Mouse (Mus musculus) regulatory T cell (primary cell): ENCODE data around the gene Hipk2.
"Not testable (repeated sequence)": the region's sequence is repeated elsewhere in the genome, so short reads cannot be mapped to it uniquely, and the experiment has no call there.

Experiments used
- in situ Hi-C: fragments of 300-600 bp; cut with MboI, MseI; formaldehyde crosslinking; loops from one replicate; pipeline ENCODE4 v1.15.1; 2025; ENCODE audit warnings: high pct_unique_total_duplicates

The Hipk2 gene

GRCm38 (mm10) chr6:38704264-38704984 is 171.5 kb downstream of the Hipk2 start:
- in situ Hi-C loops: no loop called here

GRCm38 (mm10) chr6:38703526-38703925 is 172.4 kb downstream of the Hipk2 start:
- in situ Hi-C loops: no loop called here

- in situ Hi-C loops: no loop called here
Measured at GRCm38 (mm10) chr6:38702810-38703399, 173.1 kb downstream of the Hipk2 start.

DNA sequence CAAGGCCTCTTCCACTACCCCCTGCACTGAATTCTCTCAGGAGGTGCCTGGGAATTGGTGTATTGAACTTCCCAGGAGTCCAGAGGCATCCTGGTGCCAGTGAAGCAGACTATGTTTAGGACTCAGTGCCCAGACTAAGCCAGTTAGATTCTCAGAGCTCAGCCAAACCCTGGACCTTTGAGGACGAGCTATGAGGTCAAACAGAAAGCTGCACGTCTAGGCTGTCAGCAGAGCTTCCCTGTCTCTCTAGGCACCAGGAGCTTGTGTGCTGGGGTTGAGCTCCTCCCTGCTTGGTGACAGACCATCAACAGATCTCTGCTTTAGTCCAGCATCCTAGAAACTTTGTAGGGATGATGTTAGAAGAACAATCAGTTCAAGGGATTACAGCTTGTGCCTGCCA is 174.5 kb downstream of the Hipk2 start:
- in situ Hi-C loops: no loop called here

- in situ Hi-C loops: no loop called here
Measured at GRCm38 (mm10) chr6:38698233-38698889, 177.6 kb downstream of the Hipk2 start.

DNA sequence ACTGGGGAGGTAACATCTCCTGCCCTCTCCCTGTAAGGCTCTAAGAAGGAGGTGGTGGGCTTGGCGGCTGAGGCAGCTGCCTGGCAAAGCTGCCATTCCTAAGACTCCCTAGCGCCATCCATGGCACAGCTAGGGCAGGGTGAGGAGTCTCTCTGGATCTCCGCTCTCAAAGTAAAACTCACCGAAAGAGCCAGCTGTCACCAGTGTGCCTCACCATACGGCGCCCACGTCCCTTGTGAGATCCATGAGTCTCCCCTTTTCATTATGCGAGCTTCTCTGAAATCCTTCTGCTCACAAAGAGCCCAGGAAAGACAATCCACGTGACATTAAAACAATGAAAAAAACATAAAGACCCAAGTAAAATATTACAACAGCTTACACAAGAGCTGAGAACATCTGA is 179.4 kb downstream of the Hipk2 start:
- in situ Hi-C loops: no loop called here

- in situ Hi-C loops: no loop called here
Measured at GRCm38 (mm10) chr6:38695380-38696054, 180.4 kb downstream of the Hipk2 start.

DNA sequence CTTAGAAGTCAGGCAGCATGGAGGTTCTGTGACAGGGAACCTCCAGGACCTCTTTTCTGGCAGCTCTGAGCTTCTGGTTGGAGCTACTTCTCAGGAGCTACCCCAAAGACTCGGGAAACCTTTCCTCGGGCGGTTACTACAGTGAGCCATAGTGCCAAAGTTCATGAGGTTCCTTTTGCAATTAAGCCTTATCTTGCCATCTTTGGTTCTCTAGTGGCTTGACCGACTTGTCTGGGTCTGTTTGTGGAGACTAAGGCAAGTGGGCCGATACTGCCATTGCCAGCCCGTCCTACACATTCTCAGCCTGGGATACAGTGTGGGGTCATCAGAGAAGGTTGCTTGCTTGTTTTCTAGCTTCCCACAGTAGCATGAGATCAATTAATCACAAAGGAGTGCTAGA is 183.4 kb downstream of the Hipk2 start:
- in situ Hi-C loops: no loop called here

GRCm38 (mm10) chr6:38691052-38691451 is 184.9 kb downstream of the Hipk2 start:
- in situ Hi-C loops: no loop called here

GRCm38 (mm10) chr6:38690615-38691014 is 185.3 kb downstream of the Hipk2 start:
- in situ Hi-C loops: no loop called here

GRCm38 (mm10) chr6:38688841-38689240 is 187.1 kb downstream of the Hipk2 start:
- in situ Hi-C loops: no loop called here

- in situ Hi-C loops: no loop called here
Measured at GRCm38 (mm10) chr6:38687216-38687615, 188.7 kb downstream of the Hipk2 start.

DNA sequence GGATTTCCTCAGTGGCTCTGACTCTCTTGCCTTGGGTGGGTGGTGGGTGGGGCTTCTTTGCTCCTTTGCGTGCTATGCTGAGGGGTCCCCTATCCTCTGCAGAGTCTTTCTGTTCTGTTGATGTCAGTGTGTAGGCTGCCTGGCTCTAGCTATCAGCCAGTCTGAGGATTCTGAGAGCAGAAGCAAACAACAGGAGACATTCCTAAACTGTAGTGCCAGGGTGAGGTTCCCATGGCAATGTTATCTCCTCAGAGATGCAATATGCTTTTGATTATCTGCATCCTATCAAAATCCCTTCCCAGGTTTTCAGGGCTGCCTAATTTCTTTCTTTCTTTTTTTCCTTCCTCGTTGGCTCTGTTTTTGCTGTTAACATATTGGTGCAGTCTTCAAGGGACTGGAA is 193.4 kb downstream of the Hipk2 start:
- in situ Hi-C loops: no loop called here

- in situ Hi-C loops: no loop called here
Measured at GRCm38 (mm10) chr6:38677629-38678028, 198.3 kb downstream of the Hipk2 start.

- in situ Hi-C loops: no loop called here
Measured at GRCm38 (mm10) chr6:38676723-38677122, 199.2 kb downstream of the Hipk2 start.

DNA sequence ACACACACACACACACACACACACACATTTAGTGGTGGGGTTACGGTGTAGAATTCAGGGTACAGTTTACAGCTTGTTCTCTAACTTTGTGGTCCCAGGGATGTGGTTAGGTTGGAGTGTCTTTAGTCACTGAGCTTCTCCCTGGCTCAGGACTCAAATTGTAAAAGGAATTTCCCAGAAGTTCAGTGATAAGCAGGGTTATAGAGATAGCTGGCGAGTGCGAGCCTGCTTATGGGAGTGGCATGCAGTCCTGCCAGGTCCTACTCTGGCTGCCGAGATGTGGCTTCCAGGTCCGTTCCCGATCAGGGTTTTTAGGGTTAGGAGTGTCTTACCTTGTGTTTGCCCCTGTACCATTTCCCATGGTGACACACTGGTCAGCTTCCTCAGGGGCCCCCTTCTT is 199.7 kb downstream of the Hipk2 start:
- in situ Hi-C loops: no loop called here

GRCm38 (mm10) chr6:38672011-38672410 is 204.0 kb downstream of the Hipk2 start:
- in situ Hi-C loops: no loop called here

DNA sequence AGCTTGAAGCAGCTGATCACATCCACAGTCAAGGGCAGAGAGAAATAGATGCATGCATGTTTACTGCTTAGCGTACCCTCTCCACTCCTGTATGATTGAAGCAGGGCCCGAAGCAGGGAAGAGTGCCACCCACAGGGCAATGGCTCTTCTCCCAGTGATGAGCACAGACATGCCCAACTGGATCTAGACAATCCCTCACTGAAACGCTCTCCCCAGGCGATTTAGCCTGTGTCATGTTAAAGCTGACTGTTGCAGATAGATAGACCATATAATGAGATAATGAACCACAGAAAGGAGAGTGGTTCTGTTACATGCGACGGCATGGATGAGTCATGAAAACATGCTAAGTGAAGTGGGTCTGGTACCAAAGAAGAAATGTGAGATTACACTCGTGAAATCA is 204.7 kb downstream of the Hipk2 start:
- in situ Hi-C loops: no loop called here

- in situ Hi-C loops: not testable (repeated sequence)
Measured at GRCm38 (mm10) chr6:38670488-38670887, 205.5 kb downstream of the Hipk2 start.

DNA sequence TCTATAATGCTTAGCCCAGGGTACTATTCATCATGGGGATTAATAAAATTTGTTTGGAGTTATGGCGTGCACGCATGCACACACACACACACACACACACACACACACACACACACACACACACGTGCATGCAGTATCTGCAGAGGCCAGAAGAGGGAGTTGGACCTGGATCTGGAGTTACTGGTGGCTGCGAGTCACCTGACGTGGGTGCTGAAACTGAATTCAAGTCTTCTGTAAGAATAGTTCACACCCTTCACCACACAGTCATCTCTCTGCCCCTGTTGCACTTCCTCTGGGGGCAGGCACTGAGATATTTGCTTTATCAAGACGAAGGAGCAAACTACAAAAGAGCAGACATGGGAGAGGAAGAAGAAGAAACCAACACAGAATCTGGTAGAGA is 206.4 kb downstream of the Hipk2 start:
- in situ Hi-C loops: no loop called here

- in situ Hi-C loops: no loop called here
Measured at GRCm38 (mm10) chr6:38662714-38663615, 213.0 kb downstream of the Hipk2 start, which contains the start of gene Clec2l. TSS of gene Clec2l (plus strand) at chr6:38663069.
